Mouse (Mus musculus): ENCODE data around the gene Hoxa5.

The Hoxa5 gene

DNA sequence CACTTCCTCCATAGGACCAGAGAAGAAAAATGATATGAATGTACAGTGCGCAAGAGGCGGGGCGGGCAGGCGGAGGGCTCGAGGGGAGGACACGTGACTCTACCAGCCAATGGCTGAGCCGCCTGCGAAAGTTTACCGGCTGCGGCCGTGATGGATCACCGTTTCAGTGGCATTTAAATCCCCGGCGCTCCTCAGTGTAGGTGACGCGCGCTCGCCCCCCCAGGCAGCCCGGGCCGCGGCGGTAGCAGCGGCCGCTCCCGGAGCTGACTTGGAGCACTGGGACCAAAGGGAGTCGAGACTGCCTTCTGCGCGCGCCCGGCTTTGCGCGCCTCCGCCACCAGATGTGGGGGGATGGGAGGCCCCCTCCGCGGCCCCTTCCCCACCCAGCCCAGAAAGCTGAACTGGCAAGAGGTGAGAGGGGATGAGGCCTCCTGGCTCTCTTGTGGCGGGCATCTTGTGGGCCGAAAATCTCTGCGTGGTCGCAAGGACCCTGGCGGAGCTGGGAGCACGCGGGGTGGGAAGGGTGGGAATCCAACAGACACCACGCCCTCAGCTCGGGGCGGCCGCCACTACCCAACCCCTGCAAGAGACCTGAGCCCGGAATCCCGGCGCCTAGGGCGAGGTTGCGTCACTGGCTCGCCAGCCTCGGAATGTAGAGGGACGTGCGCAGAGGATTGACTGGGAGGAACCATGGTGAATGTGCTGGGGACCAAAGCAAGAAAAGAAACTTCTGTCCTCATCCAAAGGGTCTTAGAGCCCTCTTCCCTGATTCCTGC lies 45.9 kb downstream of the Hoxa5 start, which contains the start of gene Hoxa1:
TSS of gene Hoxa1 (minus strand) at position 42 of the 776 bp plus-strand sequence.
- no peak; the same call in 1 of the 2 replicates for TF ChIP-seq GATA4 (IDR thresholded peaks at IDR 0.05; ENCODE audit: insufficient replicate concordance, low read length)

GRCm38 (mm10) chr6:52157466-52158275 lies 46.7 kb downstream of the Hoxa5 start:
- TF ChIP-seq GATA4 (IDR thresholded peaks at IDR 0.05; ENCODE audit: insufficient replicate concordance, low read length) = no peak

- no peak for TF ChIP-seq GATA4 (IDR thresholded peaks at IDR 0.05; ENCODE audit: insufficient replicate concordance, low read length)
Measured at GRCm38 (mm10) chr6:52156551-52157200, 47.7 kb downstream of the Hoxa5 start.

- TF ChIP-seq GATA4 (IDR thresholded peaks at IDR 0.05; ENCODE audit: insufficient replicate concordance, low read length) = no peak
Measured at GRCm38 (mm10) chr6:52155471-52155870, 48.9 kb downstream of the Hoxa5 start.

DNA sequence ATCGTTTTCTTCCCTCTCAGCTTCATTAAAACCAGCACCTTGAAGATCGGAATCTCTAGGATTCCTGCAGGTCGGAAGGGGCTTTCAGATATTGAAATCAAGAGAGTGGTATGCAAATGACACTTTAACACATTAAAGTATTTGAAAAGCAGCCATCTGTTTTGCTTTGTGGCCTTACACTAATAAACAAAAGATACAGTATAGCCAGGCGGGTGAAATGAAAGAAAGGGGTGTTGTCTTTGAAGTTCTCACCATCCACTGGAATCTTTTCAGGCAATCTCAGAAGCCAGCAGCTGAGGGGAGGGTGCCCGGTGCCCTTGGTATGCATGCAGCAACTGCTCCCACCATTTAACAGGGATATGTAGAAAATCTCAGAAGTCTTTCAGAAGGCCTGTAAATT lies 50.3 kb downstream of the Hoxa5 start:
- no peak for TF ChIP-seq GATA4 (IDR thresholded peaks at IDR 0.05; ENCODE audit: insufficient replicate concordance, low read length)

- TF ChIP-seq GATA4 (IDR thresholded peaks at IDR 0.05; ENCODE audit: insufficient replicate concordance, low read length) = no peak
Measured at GRCm38 (mm10) chr6:52153270-52153669, 51.1 kb downstream of the Hoxa5 start.

- TF ChIP-seq GATA4 (IDR thresholded peaks at IDR 0.05; ENCODE audit: insufficient replicate concordance, low read length) = no peak
Measured at GRCm38 (mm10) chr6:52152226-52153193, 51.9 kb downstream of the Hoxa5 start.
